Mouse (Mus musculus) embryonic facial prominence, embryonic 14.5 days (tissue): Measurements from ENCODE around the gene Ext2. TPM values are rescaled to one million over a fixed set of nuclear protein-coding genes. Genes with fewer than 3 reads are reported as not detected.
A peak's percentile ranks its signal among the peaks of the same experiment; 100 is the strongest.

Experiments used
- ATAC-seq: fragments of 200-750 bp; cut with Nextera tagmentation; 2 replicates; pipeline ENCODE4 v1.8.0; 2017; ENCODE audit warnings: low read depth, moderate number of reproducible peaks, moderate TSS enrichment
- DNase-seq: peaks from one replicate; pipeline ENCODE4 v3.0.0-alpha.2; 2015; ENCODE audit warnings: low spot score
- H3K27ac ChIP-seq: fragments of 300-500 bp; sonication (generic); replicated peaks from 2 replicates; pipeline ENCODE4 v1.5.1; 2014; ENCODE audit warnings: low read depth, mild to moderate bottlenecking, low read length, moderate library complexity
- H3K27me3 ChIP-seq: fragments of 300-500 bp; sonication (generic); replicated peaks from 2 replicates; pipeline ENCODE4 v1.6.1; 2014; ENCODE audit warnings: low read length; ENCODE audit not compliant: control insufficient read depth, insufficient read depth
- H3K36me3 ChIP-seq: fragments of 300-500 bp; sonication (generic); 2 replicates; pipeline ENCODE4 v1.6.1; 2014; ENCODE audit warnings: low read length, mixed read lengths; ENCODE audit not compliant: control insufficient read depth, insufficient read depth
- H3K4me1 ChIP-seq: fragments of 300-500 bp; sonication (generic); 2 replicates; pipeline ENCODE4 v1.6.1; 2014; ENCODE audit warnings: antibody characterized with exemption, low read length; ENCODE audit not compliant: control insufficient read depth, insufficient read depth
- H3K4me2 ChIP-seq: fragments of 300-500 bp; sonication (generic); 2 replicates; pipeline ENCODE4 v1.6.1; 2014; ENCODE audit warnings: low read depth, mild to moderate bottlenecking, low read length, moderate library complexity, mixed read lengths
- H3K4me3 ChIP-seq: fragments of 300-500 bp; sonication (generic); 2 replicates; pipeline ENCODE4 v1.5.1; 2014; ENCODE audit warnings: low read depth, mild to moderate bottlenecking, low read length
- H3K9ac ChIP-seq: fragments of 300-500 bp; sonication (generic); 2 replicates; pipeline ENCODE4 v1.6.1; 2014; ENCODE audit warnings: low read depth, mild to moderate bottlenecking, low read length, moderate library complexity, mixed read lengths
- H3K9me3 ChIP-seq: fragments of 300-500 bp; sonication (generic); 2 replicates; pipeline ENCODE4 v1.6.1; 2016; ENCODE audit warnings: low read length; ENCODE audit not compliant: control insufficient read depth
- WGBS: fragments of 180-500 bp; shearing (Covaris S2); extraction: QIAGEN DNeasy Blood & Tissue Kit; methylation state at CpG from one replicate; pipeline ENCODE4 v1.1.7; 2014; 5-methylcytosine and 5-hydroxymethylcytosine counted together
- polyA plus RNA-seq: library from polyadenylated mRNA; unstranded; fragments of >200 nt; fragmentation: Nextera tagmentation; extraction: Ambion mirVana; gene quantifications from 2 replicates; pipeline ENCODE4 v1.2.1, GENCODE M21; 2014

Gene Ext2
- polyA plus RNA-seq, 1 experiment from 2014 or later = 115 TPM

DNA sequence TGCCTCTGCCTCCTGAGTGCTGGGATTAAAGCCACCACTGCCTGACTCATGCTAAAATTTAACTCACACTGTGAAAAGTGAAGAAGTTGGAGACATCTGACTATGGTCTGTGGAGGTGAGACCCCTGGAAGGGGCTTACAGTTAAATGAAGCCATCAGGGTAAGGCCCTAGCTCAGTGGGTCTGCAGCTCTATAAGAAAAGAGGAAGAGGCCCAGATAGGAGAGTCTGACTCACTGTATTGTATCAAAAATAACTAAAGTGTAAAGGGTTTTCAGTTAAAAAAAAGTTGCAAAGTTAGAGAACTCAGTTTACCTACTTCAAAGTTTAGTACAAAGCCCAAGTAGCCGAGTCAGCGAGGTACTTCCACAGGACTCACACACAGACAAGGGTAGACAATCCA, 19.4 kb downstream of the Ext2 start:
- Histone ChIP-seq H3K27me3 (no peaks in the 10 kb centered on the region), H3K9me3 (no peaks in the 10 kb centered on the region), H3K36me3 (peaks cover 66% of the 10 kb centered on the region), H3K4me1 (no peaks in the 10 kb centered on the region), H3K4me3 (no peak overlapping the region), H3K4me2 (no peak overlapping the region), H3K27ac (no peak overlapping the region), H3K9ac (no peak overlapping the region)
- DNase-seq = no peak
- ATAC-seq = no peak
- 94% methylated on average over 2 of the region's 2 CpGs for WGBS

DNA sequence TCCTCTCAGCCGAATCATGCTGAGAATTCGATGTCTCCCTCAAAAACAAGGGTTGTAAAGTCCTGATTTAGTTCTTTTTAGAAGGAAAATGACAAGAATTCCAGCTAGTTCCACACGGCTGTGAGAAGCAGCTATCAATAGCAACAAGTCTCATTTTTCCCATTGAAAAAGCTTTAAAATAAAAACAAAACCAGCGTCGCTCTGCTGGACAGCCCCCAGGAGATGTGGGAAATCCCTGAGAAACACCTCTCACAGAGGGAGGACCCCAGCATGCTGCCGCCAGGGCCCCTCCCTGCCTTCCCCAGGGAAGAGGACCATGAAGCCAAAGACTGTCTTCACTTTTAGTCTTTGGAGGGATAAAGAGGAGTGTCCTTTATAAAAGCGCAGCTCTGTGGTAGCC, 21.3 kb downstream of the Ext2 start:
- H3K4me3 ChIP-seq = no peak overlapping the region
- no peak overlapping the region for H3K9ac ChIP-seq
- no peaks in the 10 kb centered on the region for H3K9me3 ChIP-seq
- no peaks in the 10 kb centered on the region for H3K27me3 ChIP-seq
- no peak overlapping the region for H3K4me2 ChIP-seq
- no peaks in the 10 kb centered on the region for H3K4me1 ChIP-seq
- no peak for DNase-seq
- H3K27ac ChIP-seq = no peak overlapping the region
- WGBS = 71% methylated on average over 7 of the region's 7 CpGs
- ATAC-seq = no peak
- peaks cover 67% of the 10 kb centered on the region for H3K36me3 ChIP-seq

DNA sequence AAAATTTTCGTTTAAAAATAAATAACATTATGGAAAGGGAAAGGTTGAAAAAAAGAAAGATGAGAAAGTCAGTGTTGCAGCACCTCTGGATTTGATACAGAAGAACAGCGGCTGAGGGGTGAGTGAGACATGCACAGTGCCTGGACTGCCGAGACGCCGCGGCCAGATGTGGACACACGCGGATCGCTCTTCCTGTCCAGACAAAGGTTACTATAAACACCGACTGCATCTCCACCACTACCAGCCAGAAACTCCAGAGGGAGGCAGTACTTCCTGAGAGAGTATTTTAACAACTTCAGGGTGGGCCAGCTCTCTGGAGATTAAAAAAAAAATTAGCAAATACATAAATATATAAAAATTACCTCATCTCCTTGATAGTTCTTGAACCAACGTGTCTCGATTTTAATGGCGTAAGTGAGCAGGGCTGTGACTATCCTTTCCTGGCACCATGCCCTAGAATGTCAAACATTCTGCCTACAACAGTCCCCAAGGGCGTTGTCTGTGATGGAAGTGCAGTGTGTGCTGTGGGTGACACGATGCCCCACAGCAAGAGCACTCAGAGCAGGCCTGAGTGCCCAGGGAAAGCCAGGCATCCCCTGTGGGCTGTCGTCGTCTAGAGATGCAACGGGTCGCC, 25.1 kb downstream of the Ext2 start:
- H3K4me3 ChIP-seq = no peak overlapping the region
- DNase-seq (no peak), ATAC-seq (peak; percentile 64; the same call in 1 of the 2 replicates)
- no peaks in the 10 kb centered on the region for H3K4me1 ChIP-seq
- H3K9me3 ChIP-seq = no peaks in the 10 kb centered on the region
- H3K36me3 ChIP-seq = peaks cover 63% of the 10 kb centered on the region
- 62% methylated on average over 19 of the region's 19 CpGs for WGBS
- no peak overlapping the region for H3K4me2 ChIP-seq
- no peak overlapping the region for H3K9ac ChIP-seq
- no peak overlapping the region; the same call in 1 of the 2 replicates for H3K27ac ChIP-seq
- H3K27me3 ChIP-seq = no peaks in the 10 kb centered on the region

DNA sequence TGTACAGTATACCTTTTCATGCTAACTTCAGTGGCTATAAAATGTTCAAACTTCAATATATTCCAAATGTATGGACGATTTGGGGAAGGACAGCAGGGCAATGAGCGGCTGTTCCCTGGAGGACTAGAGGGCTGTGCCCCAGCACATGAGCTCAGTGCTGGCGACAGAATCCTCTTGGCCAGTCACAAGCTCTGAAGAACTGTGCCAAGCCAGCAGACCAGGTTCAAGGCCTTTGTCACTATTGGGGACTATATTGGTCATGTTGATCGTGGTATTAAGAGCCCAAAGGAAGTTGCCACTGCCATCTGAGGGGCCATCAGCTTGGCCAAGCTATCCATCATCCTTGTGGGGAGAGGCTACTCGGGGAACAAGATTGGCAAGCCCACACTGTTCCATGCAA, 28.0 kb downstream of the Ext2 start:
- ATAC-seq (no peak), DNase-seq (no peak)
- peaks cover 62% of the 10 kb centered on the region for H3K36me3 ChIP-seq
- 81% methylated on average over 5 of the region's 5 CpGs for WGBS
- no peak overlapping the region for H3K27ac ChIP-seq
- peaks cover 6% of the 10 kb centered on the region; the same call in 1 of the 2 replicates for H3K4me1 ChIP-seq
- no peak overlapping the region for H3K9ac ChIP-seq
- no peaks in the 10 kb centered on the region for H3K27me3 ChIP-seq
- no peak overlapping the region for H3K4me3 ChIP-seq
- H3K9me3 ChIP-seq = no peaks in the 10 kb centered on the region
- no peak overlapping the region for H3K4me2 ChIP-seq

DNA sequence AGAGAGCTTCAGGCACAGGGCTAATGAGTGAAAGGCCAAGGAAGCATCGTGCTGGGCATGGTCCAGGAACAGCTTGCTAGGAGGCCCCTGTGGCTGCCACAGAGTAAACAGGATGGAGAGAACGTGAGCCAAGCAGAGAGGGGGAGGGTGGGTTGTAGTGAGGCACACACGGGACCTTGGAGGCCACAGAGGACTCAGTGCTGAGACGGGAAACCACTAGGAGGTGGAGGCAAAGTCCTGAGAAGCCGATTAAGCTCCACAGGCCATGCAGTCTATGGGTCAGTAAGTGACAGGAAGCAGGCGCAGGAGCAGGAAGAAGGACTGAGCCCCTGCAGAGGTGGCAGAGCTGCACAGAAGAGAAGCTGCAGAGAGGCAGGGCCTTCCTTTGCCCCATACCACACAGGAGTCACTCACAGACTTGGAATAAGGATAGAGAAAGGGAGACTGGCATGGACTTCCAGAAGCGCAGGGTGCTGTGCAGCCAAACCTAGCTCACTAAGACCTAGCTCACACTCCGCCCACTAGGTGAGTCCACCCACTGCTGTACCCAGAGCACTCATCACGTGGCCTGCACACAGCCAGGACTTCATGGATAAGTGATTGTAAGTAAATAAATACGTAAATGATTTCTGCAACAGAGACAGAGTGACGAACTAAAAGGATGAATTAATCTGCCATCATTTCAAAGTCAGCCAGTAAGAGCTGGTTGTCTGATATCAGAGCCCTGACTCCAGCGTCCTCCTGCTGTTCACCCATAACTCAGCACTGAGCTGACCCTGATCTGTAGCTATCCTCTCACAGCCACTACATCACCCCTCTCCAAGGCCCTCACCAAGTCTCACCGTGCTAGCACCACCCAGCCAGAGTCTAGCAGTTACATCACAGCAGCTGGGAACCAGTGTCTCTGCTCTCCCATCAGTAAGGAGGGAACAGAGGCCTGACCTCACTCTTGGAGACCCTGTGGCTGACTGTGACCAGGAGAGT, 30.6 kb downstream of the Ext2 start:
- no peaks in the 10 kb centered on the region for H3K27me3 ChIP-seq
- ATAC-seq = peak; percentile 63
- H3K36me3 ChIP-seq = peaks cover 49% of the 10 kb centered on the region
- peaks cover 6% of the 10 kb centered on the region; the same call in 1 of the 2 replicates for H3K4me1 ChIP-seq
- H3K27ac ChIP-seq = peak overlapping the region; percentile 5; the same call in 1 of the 2 replicates
- 44% methylated on average over 13 of the region's 13 CpGs for WGBS
- no peaks in the 10 kb centered on the region for H3K9me3 ChIP-seq
- peak; percentile 69 for DNase-seq
- H3K4me2 ChIP-seq = no peak overlapping the region
- H3K4me3 ChIP-seq = no peak overlapping the region
- H3K9ac ChIP-seq = peak overlapping the region; percentile 27; the same call in 1 of the 2 replicates

DNA sequence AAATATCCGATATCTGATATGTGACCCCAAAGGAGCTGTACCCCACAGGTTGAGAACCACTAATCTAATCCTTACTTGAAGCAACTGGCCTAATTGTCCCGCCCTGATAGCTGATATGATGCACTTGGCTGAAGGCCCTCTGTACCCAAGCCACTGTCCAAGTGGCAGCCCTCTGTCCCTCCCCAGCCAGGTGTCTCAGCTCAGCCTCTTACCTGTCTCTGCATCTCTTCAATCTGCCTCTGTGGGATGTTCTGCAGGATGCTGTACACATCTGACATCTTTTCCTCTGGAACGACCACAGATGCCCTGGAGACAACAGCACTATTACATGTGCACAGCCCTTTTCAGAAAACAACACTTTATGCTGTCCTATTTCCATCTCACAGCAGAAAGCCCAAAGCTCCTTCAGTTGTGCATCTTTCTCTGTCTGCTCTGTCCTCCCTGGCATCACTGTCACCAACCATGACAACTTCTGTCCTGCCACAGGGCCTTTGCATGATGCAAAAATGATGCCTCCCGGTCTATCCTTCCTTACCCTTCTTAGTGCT, 31.5 kb downstream of the Ext2 start:
- H3K36me3 ChIP-seq = peaks cover 41% of the 10 kb centered on the region
- DNase-seq (no peak), ATAC-seq (no peak)
- H3K27ac ChIP-seq = no peak overlapping the region
- H3K4me3 ChIP-seq = no peak overlapping the region
- no peak overlapping the region for H3K4me2 ChIP-seq
- H3K9me3 ChIP-seq = no peaks in the 10 kb centered on the region
- H3K4me1 ChIP-seq = peaks cover 9% of the 10 kb centered on the region
- no peak overlapping the region for H3K9ac ChIP-seq
- 79% methylated on average over 4 of the region's 4 CpGs for WGBS
- no peaks in the 10 kb centered on the region for H3K27me3 ChIP-seq

DNA sequence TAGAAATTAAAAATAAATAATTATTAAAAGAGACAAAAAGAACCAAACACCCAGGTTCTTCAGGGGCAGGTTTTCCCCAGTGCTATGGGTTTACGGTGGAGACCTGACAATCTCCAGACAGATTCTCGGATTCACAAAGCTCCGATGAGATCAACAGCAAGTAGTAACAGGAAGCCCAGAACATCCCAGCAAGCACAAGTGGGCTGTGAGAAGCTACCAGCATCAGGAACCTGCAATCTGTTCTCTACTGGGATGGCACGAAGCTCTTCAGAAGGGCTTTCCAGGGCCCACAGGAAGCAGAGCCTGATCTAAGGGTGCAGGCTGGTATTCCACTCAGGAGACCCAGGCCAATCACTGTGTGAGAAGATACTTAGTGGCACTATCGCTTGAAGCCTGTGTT, 33.8 kb downstream of the Ext2 start:
- no peak overlapping the region for H3K27ac ChIP-seq
- DNase-seq (no peak), ATAC-seq (no peak)
- H3K9ac ChIP-seq = no peak overlapping the region
- H3K36me3 ChIP-seq = peaks cover 29% of the 10 kb centered on the region
- H3K4me3 ChIP-seq = no peak overlapping the region
- 74% methylated on average over 5 of the region's 5 CpGs for WGBS
- H3K4me1 ChIP-seq = peaks cover 17% of the 10 kb centered on the region
- H3K9me3 ChIP-seq = no peaks in the 10 kb centered on the region
- H3K4me2 ChIP-seq = no peak overlapping the region
- no peaks in the 10 kb centered on the region for H3K27me3 ChIP-seq

DNA sequence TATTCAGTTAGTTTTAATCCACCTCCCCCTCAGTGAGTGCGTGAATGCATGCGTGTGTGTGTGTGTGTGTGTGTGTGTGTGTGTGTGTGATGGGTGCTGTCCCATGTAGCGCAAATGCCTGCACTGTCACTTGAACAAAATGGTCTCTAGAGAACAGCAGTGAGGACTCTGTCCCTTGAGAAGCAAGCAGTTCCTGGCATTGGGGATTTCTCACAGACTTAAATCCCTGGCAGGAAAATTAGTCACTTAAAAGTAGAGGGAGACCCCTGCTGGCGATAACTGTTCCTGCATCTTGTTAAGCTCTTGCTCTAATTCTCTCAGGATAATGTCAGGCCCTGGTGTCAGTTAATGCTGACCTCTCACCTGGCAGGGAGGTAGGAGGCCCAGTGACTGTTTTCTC, 36.2 kb downstream of the Ext2 start:
- DNase-seq (peak; percentile 96), ATAC-seq (peak; percentile 61)
- WGBS = 35% methylated on average over 4 of the region's 4 CpGs
- H3K9me3 ChIP-seq = no peaks in the 10 kb centered on the region
- H3K4me3 ChIP-seq = no peak overlapping the region
- H3K4me1 ChIP-seq = peaks cover 15% of the 10 kb centered on the region; the same call in 1 of the 2 replicates
- no peak overlapping the region for H3K27ac ChIP-seq
- no peaks in the 10 kb centered on the region for H3K27me3 ChIP-seq
- no peak overlapping the region for H3K4me2 ChIP-seq
- H3K9ac ChIP-seq = peak overlapping the region; percentile 25; the same call in 1 of the 2 replicates
- H3K36me3 ChIP-seq = peaks cover 23% of the 10 kb centered on the region; the same call in 1 of the 2 replicates
